Mouse (Mus musculus): Measurements from ENCODE around the gene Kcnk13.

The Kcnk13 gene

DNA sequence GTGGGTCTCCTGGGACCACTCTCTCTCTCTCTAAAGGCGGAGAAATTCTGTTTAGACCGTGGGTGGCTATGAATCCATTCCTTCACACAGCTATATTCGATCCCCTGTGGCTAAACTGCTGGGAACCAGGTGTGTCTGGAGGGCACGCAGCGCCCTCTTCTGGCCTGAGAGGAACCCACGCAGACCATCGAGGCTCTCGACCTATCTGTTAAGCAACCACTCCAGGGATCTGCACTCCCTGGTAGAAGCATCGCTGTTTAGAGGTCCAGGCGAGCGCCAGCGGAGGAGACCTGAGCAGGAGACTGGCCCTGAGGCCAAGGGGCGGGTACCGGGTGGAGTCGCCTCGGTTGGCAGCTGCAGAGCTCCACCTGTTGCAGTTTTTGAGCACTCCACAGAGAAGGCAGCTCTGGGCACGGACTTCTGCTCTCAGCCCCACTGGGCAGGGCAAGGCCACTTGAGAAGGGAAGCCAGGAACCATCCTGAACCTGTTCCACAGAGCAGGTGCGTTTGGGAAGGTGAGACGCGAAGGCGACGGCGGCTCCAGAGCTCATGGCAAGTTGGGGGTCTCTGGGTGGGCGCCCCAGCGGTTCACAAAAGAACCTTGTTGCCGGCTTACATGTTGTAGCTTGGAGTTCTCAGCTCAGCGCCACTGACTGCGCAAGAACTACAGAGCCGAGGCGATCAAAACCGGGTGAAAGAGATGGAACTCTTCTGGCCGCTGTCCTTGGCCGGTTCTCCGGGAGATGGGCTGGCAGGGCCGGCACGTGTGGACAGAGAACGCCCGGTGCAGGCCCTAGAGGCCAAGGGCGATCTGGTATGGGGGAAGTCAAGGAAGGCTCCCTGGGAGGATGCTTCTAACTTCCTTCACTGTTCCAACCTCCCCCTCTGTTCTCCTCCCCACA is at the start of gene Kcnk13:
Gene Kcnk13, plus strand, starts transcription at position 199 of the 902 bp plus-strand sequence.
- peak; percentile 47 for DNase-seq (ENCODE audit: low spot score)

DNA sequence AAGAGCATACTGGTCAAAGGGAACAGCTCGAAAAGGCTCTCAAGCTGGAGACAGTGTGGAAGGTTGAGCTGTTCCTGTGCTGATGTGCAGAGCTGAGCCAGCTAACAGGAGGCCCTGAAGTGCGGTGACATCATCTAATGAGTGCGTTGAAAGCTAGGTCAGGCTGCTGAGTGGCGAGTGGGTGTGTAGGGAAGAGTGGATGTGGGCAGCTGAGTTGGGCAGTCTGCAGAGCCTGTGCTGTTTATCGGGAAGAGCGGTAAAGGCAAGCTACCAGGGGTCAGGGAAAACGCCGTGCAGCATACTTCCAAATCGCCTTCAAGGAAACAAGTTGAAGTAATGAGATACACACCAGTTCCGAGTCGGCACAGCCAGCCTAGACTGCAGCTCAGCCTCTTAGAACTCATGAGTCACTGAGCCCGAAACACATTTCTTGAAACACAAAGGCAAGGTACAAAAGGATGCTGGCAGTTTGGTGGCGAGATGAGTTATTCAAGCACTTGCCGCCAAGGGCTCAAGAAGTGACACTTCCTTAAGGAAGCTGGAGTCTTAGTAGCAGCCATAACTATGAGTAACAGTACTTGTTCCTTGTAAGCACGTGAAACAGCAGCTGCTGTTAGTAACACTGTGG is 46.4 kb upstream of the Kcnk13 start:
- no peak for DNase-seq (ENCODE audit: low spot score)

DNA sequence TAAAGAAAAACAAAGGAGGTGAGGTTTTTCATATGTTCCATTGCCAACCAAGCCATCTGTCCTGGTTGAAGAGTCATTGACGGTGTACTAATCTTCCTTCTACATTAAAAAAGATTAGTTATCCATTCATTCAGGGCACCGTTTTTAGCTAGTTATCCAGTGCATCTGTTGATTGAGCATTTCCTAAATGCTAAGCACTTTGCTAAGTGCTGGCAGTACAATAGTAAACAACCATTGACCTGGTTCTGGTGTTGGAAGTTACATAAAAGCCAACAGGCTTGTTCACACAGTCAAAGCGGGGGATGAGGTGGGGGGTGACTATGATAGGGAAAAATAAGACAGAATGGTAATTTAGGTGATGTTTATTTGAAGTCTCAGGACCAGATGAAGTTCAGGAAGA is 44.7 kb upstream of the Kcnk13 start:
- DNase-seq (ENCODE audit: low spot score) = no peak

DNA sequence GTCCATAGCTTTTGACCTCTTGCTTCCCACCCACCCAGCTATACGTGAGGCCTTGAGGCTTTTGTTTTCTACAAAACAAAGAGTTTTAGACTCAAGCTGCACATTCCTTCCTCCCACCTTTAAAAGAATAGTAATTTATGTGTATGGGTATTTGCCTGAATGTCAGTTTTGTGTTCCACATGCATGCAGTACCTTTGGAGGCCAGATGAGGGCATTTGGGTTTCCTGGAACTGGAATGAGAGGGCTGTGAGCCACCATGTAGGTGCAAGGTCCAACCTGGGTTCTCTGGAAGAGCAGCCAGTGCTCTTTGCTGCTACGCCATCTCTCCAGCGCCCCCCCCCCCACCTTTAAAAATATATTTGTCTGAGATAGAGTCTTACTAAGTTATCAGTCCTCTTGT is 43.3 kb upstream of the Kcnk13 start:
- DNase-seq (ENCODE audit: low spot score) = no peak

DNA sequence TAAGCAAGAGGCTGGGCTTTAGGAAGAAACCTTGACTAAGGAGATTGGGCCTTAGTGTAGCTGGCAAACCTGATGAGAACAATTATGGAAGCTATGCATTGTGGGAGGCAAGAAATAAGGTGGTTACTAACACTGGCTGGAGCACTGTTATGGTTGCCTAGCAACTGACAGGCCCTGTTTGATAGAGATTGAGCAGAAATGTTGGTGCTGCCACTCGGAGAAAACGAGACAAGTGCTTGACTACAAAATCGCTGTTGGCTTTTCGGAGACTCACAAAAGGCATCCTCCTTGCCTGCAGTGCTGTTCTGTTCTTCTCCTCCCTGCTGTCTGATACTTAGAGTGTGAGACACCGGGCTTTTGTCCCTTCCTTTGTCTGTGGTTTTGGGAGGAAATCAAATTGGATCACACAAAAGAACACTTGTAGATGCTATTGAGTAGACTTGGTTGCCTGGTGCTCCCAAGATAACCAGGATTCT is 41.1 kb upstream of the Kcnk13 start:
- no peak for DNase-seq (ENCODE audit: low spot score)

DNA sequence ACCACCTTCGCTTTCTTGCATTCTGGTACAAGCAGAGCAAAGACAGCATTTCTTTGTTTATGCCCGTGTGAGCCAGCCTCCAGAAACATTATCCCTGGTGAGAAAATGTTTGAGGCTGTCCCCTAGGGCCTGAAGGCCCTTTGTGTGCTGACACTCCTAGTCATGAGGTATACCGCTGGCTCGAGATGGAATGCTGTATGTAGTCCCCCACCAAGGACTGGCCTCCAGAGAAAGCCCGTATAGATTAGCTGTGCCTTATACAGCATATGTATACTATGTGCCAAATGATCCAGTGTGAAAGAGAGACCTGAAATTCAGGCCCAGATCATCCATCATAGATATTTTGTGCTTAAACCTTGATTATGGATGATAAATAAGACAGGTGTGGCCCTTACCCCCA is 40.6 kb upstream of the Kcnk13 start:
- DNase-seq (ENCODE audit: low spot score) = no peak

DNA sequence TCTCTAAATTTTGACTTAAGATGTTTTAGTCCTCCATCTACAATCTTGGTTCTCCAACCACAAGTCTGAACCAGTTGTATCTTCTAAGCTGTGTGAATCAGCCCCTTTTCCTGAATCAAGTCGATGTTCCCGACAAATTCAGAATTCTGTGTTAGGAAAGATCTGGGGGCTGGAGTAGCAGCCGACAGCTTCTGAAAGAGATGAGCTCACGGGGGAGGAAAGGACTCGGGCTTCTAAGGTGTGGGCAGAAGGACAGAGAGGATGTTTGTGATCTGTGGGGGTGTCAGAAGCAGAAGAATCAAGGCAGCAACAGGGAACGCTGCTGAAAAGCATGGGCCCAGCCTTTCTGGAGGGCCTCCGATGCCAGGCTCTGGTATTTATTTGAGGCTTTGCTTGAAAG is 36.0 kb upstream of the Kcnk13 start:
- no peak for DNase-seq (ENCODE audit: low spot score)

DNA sequence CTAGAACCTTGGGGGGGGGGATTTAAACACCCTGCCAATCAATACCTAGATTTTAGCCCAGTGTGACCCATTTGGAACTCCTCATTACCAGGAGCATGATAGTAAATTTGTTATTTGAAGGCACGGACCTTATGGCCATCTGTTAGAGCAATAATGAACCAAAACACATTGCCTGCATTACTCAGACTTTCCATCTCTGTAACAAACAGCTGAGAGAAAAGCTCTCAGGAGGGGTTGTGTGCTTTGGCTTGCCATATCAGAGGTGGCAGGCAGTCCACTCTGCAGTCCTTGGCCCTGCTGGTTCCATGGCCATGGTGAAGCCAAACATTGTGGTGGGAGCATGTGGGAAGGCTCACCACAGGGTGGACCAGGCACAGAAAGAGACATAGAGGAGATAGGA is 35.1 kb upstream of the Kcnk13 start:
- no peak for DNase-seq (ENCODE audit: low spot score)

DNA sequence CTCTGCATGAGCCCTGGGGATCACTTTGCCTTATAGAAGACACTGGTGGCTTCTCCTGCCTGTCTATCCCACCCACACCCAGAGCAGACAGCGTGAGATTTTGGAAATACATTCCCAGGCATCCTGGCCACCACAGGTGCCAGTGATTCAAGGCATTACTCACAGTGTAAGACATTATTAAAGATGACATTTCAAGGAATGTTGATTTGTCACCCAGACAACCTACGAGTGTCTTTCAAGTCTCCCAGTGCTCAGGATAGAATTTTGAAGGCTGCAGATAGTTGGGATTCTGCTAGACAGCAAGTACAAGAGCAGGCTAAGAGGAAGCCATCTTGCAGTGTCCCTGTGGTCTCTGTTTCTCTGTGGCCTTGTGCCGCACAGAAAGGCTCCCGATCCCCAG is 32.1 kb upstream of the Kcnk13 start:
- no peak for DNase-seq (ENCODE audit: low spot score)

DNA sequence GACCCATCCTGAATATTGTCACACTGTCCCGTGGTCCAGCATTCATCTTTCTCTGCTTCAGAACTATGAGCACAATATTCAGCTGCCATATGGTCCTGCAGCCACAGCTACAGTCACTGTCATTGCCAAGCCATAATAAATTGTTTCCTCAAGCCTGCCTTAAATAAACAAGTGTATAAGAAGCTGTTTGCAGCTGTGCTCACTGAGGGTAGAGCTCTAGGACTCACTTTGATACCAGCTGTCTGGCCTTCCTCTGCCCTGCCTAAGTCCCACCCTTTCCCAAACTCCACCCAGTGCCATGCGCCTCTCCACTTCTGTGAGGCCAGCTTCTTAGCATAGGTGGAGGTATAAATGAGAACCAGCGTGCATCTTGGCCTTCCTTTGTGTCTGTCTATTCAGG is 30.7 kb upstream of the Kcnk13 start:
- no peak for DNase-seq (ENCODE audit: low spot score)

DNA sequence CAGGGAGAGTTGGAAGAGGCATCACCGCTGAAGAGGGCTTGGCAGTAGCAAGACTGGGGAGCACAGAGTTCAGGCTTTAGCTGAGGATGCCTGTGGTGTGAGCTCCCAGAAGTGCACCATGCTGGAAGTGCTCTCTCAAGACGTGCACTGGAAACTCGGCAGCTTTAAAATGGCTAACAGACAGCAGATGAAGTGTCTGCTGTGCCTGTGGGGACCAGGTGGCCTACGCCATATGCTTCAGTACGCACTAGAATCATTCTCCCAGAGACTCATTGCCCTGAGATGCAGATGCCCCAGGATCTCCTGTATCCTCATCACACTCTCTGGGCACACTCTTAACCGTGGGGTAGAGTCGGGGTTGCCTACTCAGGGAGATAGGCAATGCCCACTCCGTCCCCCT is 28.9 kb upstream of the Kcnk13 start:
- no peak for DNase-seq (ENCODE audit: low spot score)

DNA sequence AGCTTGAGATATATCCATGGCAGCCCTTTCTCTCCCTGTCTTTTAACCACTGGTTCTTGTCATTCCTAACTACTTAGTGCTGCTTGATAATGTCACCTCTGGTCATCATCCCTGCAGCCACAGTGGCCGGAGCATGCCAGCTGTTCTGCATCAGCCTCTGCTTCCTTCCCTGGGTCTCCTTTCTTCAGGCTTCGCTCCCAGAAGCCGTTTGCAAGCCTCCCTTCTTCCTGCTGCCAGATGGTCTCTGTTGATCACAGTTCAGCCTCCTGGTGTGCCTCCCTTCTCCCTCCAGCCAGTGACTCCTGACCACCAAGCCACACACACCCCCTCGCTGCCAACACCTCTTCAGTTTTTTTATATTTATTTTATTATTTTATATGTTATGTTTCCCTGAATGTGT is 25.8 kb upstream of the Kcnk13 start:
- no peak for DNase-seq (ENCODE audit: low spot score)

DNA sequence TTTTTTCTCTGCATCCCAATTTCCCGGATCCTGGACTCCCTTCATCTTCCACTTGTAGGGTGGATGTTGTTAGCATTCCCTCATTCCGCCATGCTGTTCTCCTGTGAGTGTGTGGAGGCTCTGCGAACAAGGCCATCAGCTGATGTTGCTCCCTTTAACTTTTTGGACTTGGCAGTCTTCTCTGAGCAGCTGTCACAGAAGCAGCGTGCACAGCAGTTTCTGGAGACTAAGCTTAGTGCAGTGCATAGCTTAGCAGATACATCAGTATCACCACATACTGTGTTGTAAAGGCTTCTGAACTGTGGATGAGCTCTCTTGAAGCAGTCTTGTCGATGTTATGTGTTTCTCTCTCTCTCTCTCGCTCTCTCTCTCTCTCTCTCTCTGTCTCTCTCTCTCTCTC is 25.1 kb upstream of the Kcnk13 start:
- DNase-seq (ENCODE audit: low spot score) = no peak

DNA sequence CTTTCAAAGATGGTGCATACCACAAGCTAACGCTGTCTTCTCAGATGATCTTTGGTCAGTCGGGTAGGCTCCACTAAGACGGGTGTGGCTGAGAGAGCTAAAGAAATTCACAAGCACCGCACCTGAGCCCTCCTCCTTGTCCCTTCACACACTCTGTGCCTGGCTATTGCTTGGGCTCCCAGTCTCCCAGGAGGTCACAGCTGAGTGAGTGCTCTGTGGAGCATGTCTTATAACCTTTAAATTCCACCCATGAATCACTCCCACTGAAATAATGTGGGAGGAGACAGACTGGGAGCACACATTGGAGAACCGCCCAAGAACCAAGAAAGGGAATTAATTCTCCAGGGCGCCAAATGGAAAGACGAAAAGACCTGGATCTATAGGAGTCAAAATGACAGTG is 23.6 kb upstream of the Kcnk13 start:
- no peak for DNase-seq (ENCODE audit: low spot score)

DNA sequence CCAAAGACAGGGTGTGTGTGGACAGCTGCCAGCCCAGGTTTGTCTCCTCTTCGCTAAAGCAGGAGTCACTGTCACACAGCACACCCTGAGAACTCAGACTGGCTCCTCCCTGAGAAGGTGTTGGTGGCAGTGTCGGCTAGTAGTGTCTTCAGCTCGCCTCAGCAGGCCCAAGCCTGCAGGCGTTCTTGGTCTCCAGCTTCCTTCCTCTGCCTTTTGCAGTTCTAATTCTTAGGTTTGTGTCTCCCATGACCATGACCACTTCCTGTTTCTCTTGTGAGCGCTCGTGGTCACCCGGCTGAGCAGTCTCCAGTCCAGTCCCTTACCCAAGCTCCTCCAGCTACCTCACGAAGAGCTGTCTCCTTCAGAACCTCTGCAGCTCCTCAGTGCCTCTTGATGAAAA is 21.9 kb upstream of the Kcnk13 start:
- DNase-seq (ENCODE audit: low spot score) = no peak

DNA sequence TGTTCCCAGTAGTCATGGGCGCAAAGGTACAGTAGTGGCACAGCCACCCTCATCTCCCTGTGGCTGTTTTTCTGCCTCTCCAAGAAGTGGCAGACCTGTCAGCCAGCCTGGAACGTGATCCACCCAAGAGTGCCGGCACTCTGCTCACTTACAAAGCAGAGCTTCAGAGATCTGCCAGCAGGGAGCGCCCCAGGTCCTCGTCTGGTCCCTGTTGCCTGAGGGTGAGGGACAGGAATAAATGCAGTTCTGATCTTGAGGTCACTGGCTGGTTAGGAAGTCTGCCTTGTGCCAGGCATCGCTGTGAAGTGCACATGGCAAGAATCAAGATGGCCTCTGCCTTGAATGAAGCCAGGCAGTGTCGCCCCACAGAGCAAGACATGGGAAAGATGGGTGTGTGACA is 11.4 kb upstream of the Kcnk13 start:
- no peak for DNase-seq (ENCODE audit: low spot score)

DNA sequence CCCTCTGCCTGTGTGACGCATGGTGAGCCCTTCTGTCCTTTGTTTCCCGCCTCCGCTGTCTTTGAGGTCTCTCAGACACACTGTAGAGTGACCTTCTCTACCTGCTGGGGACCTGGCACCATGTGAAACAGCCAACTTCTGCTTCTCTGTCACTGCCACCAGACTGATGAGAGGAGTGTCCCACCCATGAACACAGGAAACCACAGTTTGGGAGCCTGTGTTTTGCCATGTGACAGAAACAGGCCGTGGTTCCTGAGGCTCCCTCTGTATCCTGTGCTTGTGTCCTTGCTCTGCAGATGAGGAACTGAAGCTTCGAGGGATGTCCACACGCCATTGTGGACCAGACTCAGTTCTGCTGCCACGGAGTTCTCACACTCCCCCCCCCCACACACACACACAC is 7.9 kb upstream of the Kcnk13 start:
- DNase-seq (ENCODE audit: low spot score) = no peak

DNA sequence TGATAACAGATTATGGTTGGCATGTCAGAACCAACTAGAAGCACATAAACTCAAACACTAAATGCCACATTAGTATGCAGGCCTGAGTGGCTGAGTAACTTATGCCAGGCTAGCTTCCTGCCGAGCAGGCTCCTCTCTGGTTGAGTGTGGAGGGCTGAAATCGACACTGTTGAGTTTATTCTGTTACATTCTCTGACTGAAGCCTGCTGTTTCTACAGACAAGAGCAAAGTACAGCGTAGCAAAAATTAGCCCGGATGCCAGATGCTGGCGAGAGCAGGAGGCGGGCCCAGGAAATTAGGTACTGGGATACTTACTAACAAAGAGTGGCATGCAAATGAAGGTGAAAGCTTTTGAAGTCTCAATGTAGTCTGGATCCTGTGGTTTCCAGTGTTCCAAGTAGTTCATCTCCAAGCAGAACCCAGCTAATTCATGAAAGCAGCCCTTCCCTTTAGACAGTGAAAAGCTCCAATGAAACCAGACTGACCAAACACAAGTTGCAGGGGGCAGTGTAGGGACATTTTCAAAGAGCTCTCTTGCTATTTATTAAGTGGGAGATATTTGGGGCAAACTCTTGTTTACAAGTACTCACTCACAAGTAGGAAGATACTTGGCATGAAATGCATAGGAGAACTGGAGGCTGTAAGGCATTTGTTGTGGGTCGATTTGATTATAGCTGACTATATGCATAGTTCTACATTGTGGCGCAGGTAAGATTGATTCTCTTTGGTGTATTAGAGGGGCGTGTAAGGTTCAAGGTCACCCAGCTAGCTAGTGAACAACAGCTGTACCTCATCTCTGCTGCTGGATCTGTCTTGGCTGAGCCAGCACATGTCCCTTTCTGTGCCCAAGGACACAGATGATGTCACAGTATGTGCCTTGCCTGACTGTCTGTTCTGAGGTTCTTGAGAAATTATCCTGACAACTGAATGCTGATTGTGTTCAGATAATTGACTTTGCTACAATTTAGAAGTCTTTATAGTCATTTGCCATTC is 5.9 kb upstream of the Kcnk13 start:
- no peak for DNase-seq (ENCODE audit: low spot score)

DNA sequence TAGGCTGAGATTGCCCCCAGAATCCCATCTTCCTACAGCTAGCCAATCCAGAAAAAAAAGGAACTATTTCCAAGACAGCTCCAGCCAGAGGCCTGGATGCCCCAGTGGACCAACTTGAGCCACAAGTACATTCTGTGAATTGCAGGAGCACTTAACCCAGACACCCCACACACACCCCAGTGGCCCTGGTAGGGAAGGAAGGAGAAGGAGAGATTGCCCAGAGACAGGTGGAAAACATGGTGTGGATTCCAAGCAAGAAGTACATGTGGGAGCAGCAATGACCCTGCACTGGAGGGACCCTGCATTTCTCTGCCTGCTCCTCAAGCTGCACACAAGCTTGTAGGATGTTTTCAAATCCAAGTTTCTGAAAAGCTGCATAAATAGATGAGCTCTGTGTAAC is 5.0 kb upstream of the Kcnk13 start:
- no peak for DNase-seq (ENCODE audit: low spot score)

DNA sequence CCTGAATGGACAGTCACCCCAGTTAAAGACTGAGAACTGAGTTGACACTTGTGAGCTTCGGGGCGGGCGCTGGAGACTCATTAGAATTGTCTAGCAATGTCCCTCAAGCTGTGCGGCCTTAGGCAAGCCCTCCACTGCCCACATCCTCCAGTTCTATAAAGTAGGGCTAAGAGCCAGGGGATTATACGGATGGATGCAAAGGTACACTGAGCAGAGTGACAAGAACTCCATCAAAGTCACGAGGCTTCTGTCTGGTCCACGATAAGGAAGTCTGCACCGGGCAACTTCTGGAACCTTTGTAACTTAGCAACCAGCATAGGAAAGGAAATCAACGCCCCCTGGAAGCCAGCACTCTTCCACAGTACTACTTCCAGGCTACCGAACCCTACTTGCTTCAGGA is 4.4 kb upstream of the Kcnk13 start:
- DNase-seq (ENCODE audit: low spot score) = no peak

DNA sequence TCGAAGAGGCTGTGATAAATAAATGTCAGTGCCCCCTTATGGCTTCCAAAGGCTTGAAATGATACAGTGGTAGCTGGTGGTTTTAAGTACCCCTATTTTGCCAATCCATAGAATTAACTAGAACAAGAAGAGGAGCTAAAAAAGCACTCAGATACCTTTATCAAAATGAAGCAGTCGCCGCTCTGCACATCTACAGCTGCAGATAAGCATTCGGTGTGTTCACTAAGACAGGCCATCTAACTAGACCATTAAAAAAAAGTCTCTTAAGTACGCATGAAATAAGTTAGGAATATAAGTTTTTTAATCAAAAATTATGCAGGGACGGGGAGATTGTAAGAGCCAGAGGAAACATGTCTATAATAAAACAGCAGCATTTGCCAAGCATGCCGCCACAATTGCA is 3.6 kb upstream of the Kcnk13 start:
- no peak for DNase-seq (ENCODE audit: low spot score)
